Mouse (Mus musculus): ENCODE measurements around the gene Slc27a2. TPM values are rescaled to one million over a fixed set of nuclear protein-coding genes. Genes with fewer than 3 reads are reported as not detected.
"Not testable (repeated sequence)": the region's sequence is repeated elsewhere in the genome, so short reads cannot be mapped to it uniquely, and the experiment has no call there.

Slc27a2 gene
- polyA plus RNA-seq, 2 experiments, result 0.29 to 0.94 TPM

GRCm38 (mm10) chr2:126519872-126520581, 32.2 kb upstream of the Slc27a2 start:
- Histone ChIP-seq H3K4me3 (replicated peaks; ENCODE audit: low read length) (no peak overlapping the region), H3K9me3 (ENCODE audit: control insufficient read depth, low read length) (no peaks in the 10 kb centered on the region), H3K4me2 (replicated peaks; ENCODE audit: low read depth, low read length, severe bottlenecking) (no peak overlapping the region), H3K4me1 (ENCODE audit: control insufficient read depth, insufficient read depth, low read length) (no peaks in the 10 kb centered on the region), H3K36me3 (ENCODE audit: control insufficient read depth, insufficient read depth, low read length) (no peaks in the 10 kb centered on the region), H3K9ac (ENCODE audit: low read depth, low read length, severe bottlenecking) (no peak overlapping the region), H3K27me3 (ENCODE audit: control insufficient read depth, insufficient read depth, low read length) (no peaks in the 10 kb centered on the region), H3K27ac (replicated peaks; ENCODE audit: low read depth, low read length) (no peak overlapping the region)
- TF ChIP-seq POLR2A (IDR thresholded peaks at IDR 0.05; ENCODE audit: borderline replicate concordance, extremely low read depth, insufficient read depth, insufficient read length), result no peak
- no peak for DNase-seq (ENCODE audit: low spot score)
- no peak for ATAC-seq (ENCODE audit: low FRiP score, low read depth)
- WGBS, result 70% methylated on average over 11 of the region's 11 CpGs

- H3K4me1 ChIP-seq (ENCODE audit: control insufficient read depth, insufficient read depth, low read length), result no peaks in the 10 kb centered on the region
- H3K4me2 ChIP-seq (replicated peaks; ENCODE audit: low read depth, low read length, severe bottlenecking), result no peak overlapping the region
- H3K27me3 ChIP-seq (ENCODE audit: control insufficient read depth, insufficient read depth, low read length), result no peaks in the 10 kb centered on the region
- H3K27ac ChIP-seq (replicated peaks; ENCODE audit: low read depth, low read length), result no peak overlapping the region
- H3K36me3 ChIP-seq (ENCODE audit: control insufficient read depth, insufficient read depth, low read length), result no peaks in the 10 kb centered on the region
- H3K9ac ChIP-seq (ENCODE audit: low read depth, low read length, severe bottlenecking), result no peak overlapping the region
- H3K9me3 ChIP-seq (ENCODE audit: control insufficient read depth, low read length), result no peaks in the 10 kb centered on the region
- WGBS, result 14% methylated on average over 7 of the region's 7 CpGs
- DNase-seq (ENCODE audit: low spot score), result peak; percentile 74
- no peak for TF ChIP-seq POLR2A (IDR thresholded peaks at IDR 0.05; ENCODE audit: borderline replicate concordance, extremely low read depth, insufficient read depth, insufficient read length)
- H3K4me3 ChIP-seq (replicated peaks; ENCODE audit: low read length), result no peak overlapping the region
- ATAC-seq (ENCODE audit: low FRiP score, low read depth), result no peak; the same call in 1 of the 2 replicates
These were observed 31.4 kb upstream of the Slc27a2 start for GRCm38 (mm10) chr2:126520828-126521227.

DNA sequence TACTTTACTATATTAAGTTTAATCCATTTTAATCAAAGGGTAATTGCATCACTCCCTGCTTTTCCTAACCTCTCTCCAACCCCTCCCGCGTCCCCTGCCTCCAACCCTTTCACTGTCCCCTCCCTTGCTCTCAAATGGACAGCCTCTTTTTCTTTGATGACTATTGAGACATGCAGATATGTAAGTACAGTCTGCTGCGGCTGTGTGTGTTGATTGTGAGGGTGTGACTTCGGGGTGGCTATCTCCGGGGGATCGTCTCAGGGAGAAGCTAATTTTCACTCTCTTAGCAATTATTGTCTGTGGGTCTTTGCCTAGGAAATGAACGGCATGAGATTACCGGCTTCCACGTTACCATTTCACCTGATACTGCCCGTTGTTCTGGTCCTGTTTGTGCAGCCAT, 30.7 kb upstream of the Slc27a2 start:
- no peaks in the 10 kb centered on the region for H3K27me3 ChIP-seq (ENCODE audit: control insufficient read depth, insufficient read depth, low read length)
- WGBS, result 74% methylated on average over 10 of the region's 10 CpGs
- no peak overlapping the region for H3K27ac ChIP-seq (replicated peaks; ENCODE audit: low read depth, low read length)
- H3K9ac ChIP-seq (ENCODE audit: low read depth, low read length, severe bottlenecking), result no peak overlapping the region
- no peak overlapping the region for H3K4me3 ChIP-seq (replicated peaks; ENCODE audit: low read length)
- H3K4me2 ChIP-seq (replicated peaks; ENCODE audit: low read depth, low read length, severe bottlenecking), result no peak overlapping the region
- no peak for TF ChIP-seq POLR2A (IDR thresholded peaks at IDR 0.05; ENCODE audit: borderline replicate concordance, extremely low read depth, insufficient read depth, insufficient read length)
- no peaks in the 10 kb centered on the region for H3K4me1 ChIP-seq (ENCODE audit: control insufficient read depth, insufficient read depth, low read length)
- no peaks in the 10 kb centered on the region for H3K9me3 ChIP-seq (ENCODE audit: control insufficient read depth, low read length)
- DNase-seq (ENCODE audit: low spot score) (no peak), ATAC-seq (ENCODE audit: low FRiP score, low read depth) (no peak)
- H3K36me3 ChIP-seq (ENCODE audit: control insufficient read depth, insufficient read depth, low read length), result no peaks in the 10 kb centered on the region

- WGBS, result 56% methylated on average over 8 of the region's 8 CpGs
- no peak overlapping the region for H3K27ac ChIP-seq (replicated peaks; ENCODE audit: low read depth, low read length)
- no peak overlapping the region for H3K9ac ChIP-seq (ENCODE audit: low read depth, low read length, severe bottlenecking)
- ATAC-seq (ENCODE audit: low FRiP score, low read depth) (no peak), DNase-seq (ENCODE audit: low spot score) (no peak)
- H3K9me3 ChIP-seq (ENCODE audit: control insufficient read depth, low read length), result no peaks in the 10 kb centered on the region
- H3K4me2 ChIP-seq (replicated peaks; ENCODE audit: low read depth, low read length, severe bottlenecking), result no peak overlapping the region
- H3K27me3 ChIP-seq (ENCODE audit: control insufficient read depth, insufficient read depth, low read length), result no peaks in the 10 kb centered on the region
- H3K4me1 ChIP-seq (ENCODE audit: control insufficient read depth, insufficient read depth, low read length), result no peaks in the 10 kb centered on the region
- H3K4me3 ChIP-seq (replicated peaks; ENCODE audit: low read length), result no peak overlapping the region
- TF ChIP-seq POLR2A (IDR thresholded peaks at IDR 0.05; ENCODE audit: borderline replicate concordance, extremely low read depth, insufficient read depth, insufficient read length), result no peak
- H3K36me3 ChIP-seq (ENCODE audit: control insufficient read depth, insufficient read depth, low read length), result no peaks in the 10 kb centered on the region
These were observed 30.2 kb upstream of the Slc27a2 start for GRCm38 (mm10) chr2:126522056-126522455.

- H3K4me3 ChIP-seq (replicated peaks; ENCODE audit: low read length); H3K4me1 ChIP-seq (ENCODE audit: control insufficient read depth, insufficient read depth, low read length); H3K27ac ChIP-seq (replicated peaks; ENCODE audit: low read depth, low read length); DNase-seq (ENCODE audit: low spot score); H3K9me3 ChIP-seq (ENCODE audit: control insufficient read depth, low read length); H3K27me3 ChIP-seq (ENCODE audit: control insufficient read depth, insufficient read depth, low read length); ATAC-seq (ENCODE audit: low FRiP score, low read depth); H3K9ac ChIP-seq (ENCODE audit: low read depth, low read length, severe bottlenecking); H3K4me2 ChIP-seq (replicated peaks; ENCODE audit: low read depth, low read length, severe bottlenecking); H3K36me3 ChIP-seq (ENCODE audit: control insufficient read depth, insufficient read depth, low read length): not testable (repeated sequence)
- 56% methylated on average over 5 of the region's 5 CpGs for WGBS
These were observed 29.0 kb upstream of the Slc27a2 start for GRCm38 (mm10) chr2:126523101-126523745.
